Mouse (Mus musculus) intestine, embryonic 14.5 days (tissue): ENCODE results near the gene Mesp1. TPM values are rescaled to one million over a fixed set of nuclear protein-coding genes. Genes with fewer than 3 reads are reported as not detected.
A peak's percentile ranks its signal among the peaks of the same experiment; 100 is the strongest.

Source experiments
- ATAC-seq: fragments of 200-750 bp; cut with Nextera tagmentation; replicated peaks from 2 replicates; pipeline ENCODE4 v1.8.0; 2017; ENCODE audit warnings: low read depth, moderate number of reproducible peaks, moderate TSS enrichment, moderate library complexity; ENCODE audit not compliant: low FRiP score, low TSS enrichment
- DNase-seq: peaks from one replicate; pipeline ENCODE4 v3.0.0-alpha.2; 2018; ENCODE audit warnings: low spot score
- H3K27ac ChIP-seq: fragments of 300-500 bp; sonication (generic); 2 replicates; pipeline ENCODE4 v1.5.1; 2014; ENCODE audit warnings: low read depth, mild to moderate bottlenecking, control low read depth
- H3K27me3 ChIP-seq: fragments of 300-500 bp; sonication (generic); replicated peaks from 2 replicates; pipeline ENCODE4 v1.6.1; 2014; ENCODE audit warnings: low read length, control low read depth; ENCODE audit not compliant: control insufficient read depth, insufficient read depth
- H3K36me3 ChIP-seq: fragments of 300-500 bp; sonication (generic); 2 replicates; pipeline ENCODE4 v1.6.1; 2014; ENCODE audit warnings: low read length, control low read depth; ENCODE audit not compliant: control insufficient read depth, insufficient read depth
- H3K4me1 ChIP-seq: fragments of 300-500 bp; sonication (generic); replicated peaks from 2 replicates; pipeline ENCODE4 v1.6.1; 2014; ENCODE audit warnings: low read length, control low read depth, mixed read lengths; ENCODE audit not compliant: control insufficient read depth, insufficient read depth
- H3K4me2 ChIP-seq: fragments of 300-500 bp; sonication (generic); 2 replicates; pipeline ENCODE4 v1.6.1; 2014; ENCODE audit warnings: low read length
- H3K4me3 ChIP-seq: fragments of 300-500 bp; sonication (generic); 2 replicates; pipeline ENCODE4 v1.5.1; 2014; ENCODE audit warnings: low read depth, low read length, control low read depth, mixed read lengths
- H3K9ac ChIP-seq: fragments of 300-500 bp; sonication (generic); 2 replicates; pipeline ENCODE4 v1.6.1; 2014; ENCODE audit warnings: mild to moderate bottlenecking, low read length
- H3K9me3 ChIP-seq: fragments of 300-500 bp; sonication (generic); 2 replicates; pipeline ENCODE4 v1.6.1; 2016; ENCODE audit warnings: low read length, control low read depth; ENCODE audit not compliant: control insufficient read depth
- WGBS: fragments of 180-500 bp; shearing (Covaris S2); extraction: QIAGEN DNeasy Blood & Tissue Kit; methylation state at CpG from one replicate; pipeline ENCODE4 v1.1.7; 2014; 5-methylcytosine and 5-hydroxymethylcytosine counted together
- polyA plus RNA-seq: library from polyadenylated mRNA; unstranded; fragments of >200 nt; fragmentation: Nextera tagmentation; extraction: Ambion mirVana; gene quantifications from 2 replicates; pipeline ENCODE4 v1.2.1, GENCODE M21; 2014

The Mesp1 gene
- polyA plus RNA-seq, 1 experiment from 2014 or later: 0.19 TPM

- Histone ChIP-seq H3K36me3 (no peaks in the 10 kb centered on the region), H3K27ac (no peak overlapping the region), H3K4me2 (no peak overlapping the region), H3K9me3 (no peaks in the 10 kb centered on the region), H3K9ac (no peak overlapping the region), H3K4me3 (no peak overlapping the region), H3K4me1 (no peaks in the 10 kb centered on the region), H3K27me3 (no peaks in the 10 kb centered on the region)
- DNase-seq (no peak), ATAC-seq (no peak)
Measured at GRCm38 (mm10) chr7:79759766-79760165, 33.8 kb downstream of the Mesp1 start.

GRCm38 (mm10) chr7:79758176-79758575 is 35.4 kb downstream of the Mesp1 start:
- Histone ChIP-seq H3K36me3 (no peaks in the 10 kb centered on the region), H3K9me3 (no peaks in the 10 kb centered on the region), H3K4me1 (no peaks in the 10 kb centered on the region), H3K4me3 (no peak overlapping the region), H3K4me2 (no peak overlapping the region), H3K27me3 (no peaks in the 10 kb centered on the region), H3K9ac (no peak overlapping the region), H3K27ac (no peak overlapping the region)
- DNase-seq (no peak), ATAC-seq (no peak)
- WGBS: 47% methylated on average over 6 of the region's 6 CpGs

GRCm38 (mm10) chr7:79756334-79756733 is 37.3 kb downstream of the Mesp1 start:
- no peak for DNase-seq
- no peaks in the 10 kb centered on the region for H3K9me3 ChIP-seq
- no peak overlapping the region for H3K9ac ChIP-seq
- H3K36me3 ChIP-seq: no peaks in the 10 kb centered on the region
- no peak for ATAC-seq
- no peak overlapping the region for H3K4me3 ChIP-seq
- H3K4me2 ChIP-seq: no peak overlapping the region
- WGBS: 39% methylated on average over 2 of the region's 2 CpGs
- no peaks in the 10 kb centered on the region for H3K27me3 ChIP-seq
- H3K4me1 ChIP-seq: no peaks in the 10 kb centered on the region
- no peak overlapping the region for H3K27ac ChIP-seq

- Histone ChIP-seq H3K4me3 (no peak overlapping the region), H3K4me2 (no peak overlapping the region), H3K9me3 (no peaks in the 10 kb centered on the region), H3K36me3 (no peaks in the 10 kb centered on the region), H3K9ac (no peak overlapping the region), H3K27me3 (no peaks in the 10 kb centered on the region), H3K4me1 (no peaks in the 10 kb centered on the region), H3K27ac (no peak overlapping the region)
- DNase-seq (no peak), ATAC-seq (no peak)
- WGBS: 88% methylated on average over 6 of the region's 6 CpGs
Measured at GRCm38 (mm10) chr7:79749511-79749910, 44.1 kb downstream of the Mesp1 start.

GRCm38 (mm10) chr7:79747659-79748058 is 45.9 kb downstream of the Mesp1 start:
- Histone ChIP-seq H3K9me3 (no peaks in the 10 kb centered on the region), H3K36me3 (no peaks in the 10 kb centered on the region), H3K27ac (no peak overlapping the region), H3K4me1 (peaks cover 3% of the 10 kb centered on the region), H3K9ac (no peak overlapping the region), H3K4me2 (no peak overlapping the region), H3K4me3 (no peak overlapping the region), H3K27me3 (no peaks in the 10 kb centered on the region)
- DNase-seq (no peak), ATAC-seq (no peak)
- 77% methylated on average over 6 of the region's 6 CpGs for WGBS

GRCm38 (mm10) chr7:79744585-79744984 is 49.0 kb downstream of the Mesp1 start:
- H3K27ac ChIP-seq: no peak overlapping the region
- DNase-seq: no peak
- H3K27me3 ChIP-seq: no peaks in the 10 kb centered on the region
- WGBS: 75% methylated on average over 5 of the region's 5 CpGs
- no peaks in the 10 kb centered on the region for H3K9me3 ChIP-seq
- H3K4me2 ChIP-seq: no peak overlapping the region
- H3K4me1 ChIP-seq: peaks cover 6% of the 10 kb centered on the region
- no peak overlapping the region for H3K4me3 ChIP-seq
- ATAC-seq: no peak
- H3K9ac ChIP-seq: no peak overlapping the region
- no peaks in the 10 kb centered on the region for H3K36me3 ChIP-seq

GRCm38 (mm10) chr7:79744051-79744450 is 49.5 kb downstream of the Mesp1 start:
- no peaks in the 10 kb centered on the region for H3K27me3 ChIP-seq
- H3K4me3 ChIP-seq: no peak overlapping the region
- H3K9me3 ChIP-seq: no peaks in the 10 kb centered on the region
- H3K4me2 ChIP-seq: no peak overlapping the region
- no peak overlapping the region for H3K9ac ChIP-seq
- peaks cover 6% of the 10 kb centered on the region for H3K4me1 ChIP-seq
- 83% methylated on average over 9 of the region's 9 CpGs for WGBS
- no peak for ATAC-seq
- H3K36me3 ChIP-seq: no peaks in the 10 kb centered on the region
- H3K27ac ChIP-seq: no peak overlapping the region
- DNase-seq: no peak

- Histone ChIP-seq H3K27ac (no peak within 1 kb of the TSS), H3K9me3 (no peaks in the 10 kb centered on the region), H3K4me1 (peaks cover 6% of the 10 kb centered on the region), H3K4me2 (peak within 1 kb of the TSS; percentile 98), H3K9ac (peak within 1 kb of the TSS; percentile 55), H3K4me3 (peak within 1 kb of the TSS; percentile 52), H3K27me3 (no peaks in the 10 kb centered on the region), H3K36me3 (no peaks in the 10 kb centered on the region)
- DNase-seq: peak; percentile 81
- 3% methylated on average over 46 of the region's 46 CpGs for WGBS
- ATAC-seq: peak; percentile 88
Measured at GRCm38 (mm10) chr7:79742659-79743536, 50.7 kb downstream of the Mesp1 start, which contains the start of the genes Pex11a and Wdr93. TSS of gene Pex11a (minus strand) at chr7:79743131. TSS of gene Wdr93 (plus strand) at chr7:79743163.

GRCm38 (mm10) chr7:79742277-79742658 is 51.3 kb downstream of the Mesp1 start:
- 17% methylated on average over 11 of the region's 11 CpGs for WGBS
- Histone ChIP-seq H3K9me3 (no peaks in the 10 kb centered on the region), H3K9ac (peak overlapping the region; percentile 55), H3K27me3 (no peaks in the 10 kb centered on the region), H3K4me1 (peaks cover 6% of the 10 kb centered on the region), H3K36me3 (peaks cover 4% of the 10 kb centered on the region; the same call in 1 of the 2 replicates), H3K27ac (no peak overlapping the region), H3K4me3 (peak overlapping the region; percentile 52), H3K4me2 (peak overlapping the region; percentile 98)
- DNase-seq: no peak
- no peak for ATAC-seq
